Mouse (Mus musculus) left cerebral cortex, adult 2 months (tissue): ENCODE results near the gene Panx3. TPM values are rescaled to one million over a fixed set of nuclear protein-coding genes. Genes with fewer than 3 reads are reported as not detected.

Source experiments
- DNase-seq, 2 experiments: peaks; one replicate each; pipeline ENCODE4 v3.0.0; 2021 to 2022; ENCODE audit warnings: low spot score in 2 of 2, mixed read lengths in 1 of 2; ENCODE audit errors: extremely low spot score in 1 of 2
- H3K27ac ChIP-seq: fragments of 200-600 bp; 2 replicates; pipeline ENCODE4 v1.8.1; 2022
- H3K4me3 ChIP-seq: fragments of 200-600 bp; 2 replicates; pipeline ENCODE4 v1.8.1; 2022
- CTCF ChIP-seq: fragments of 200-600 bp; IDR thresholded peaks from 2 replicates; pipeline ENCODE4 v1.8.1; 2022; ENCODE audit warnings: antibody characterized with exemption, mild to moderate bottlenecking, moderate library complexity
- intact Hi-C: fragments of 180-260 bp; cut with DNase I; formaldehyde crosslinking; loops from one replicate; pipeline ENCODE4 v1.15.1; 2025
- long read RNA-seq, 2 experiments: library from polyadenylated mRNA; stranded (forward); transcript quantifications; one replicate each; pipeline ENCODE4 v2.0.0; 2021; ENCODE audit warnings: borderline mapping rate in 2 of 2
- total RNA-seq, 2 experiments: library from RNA; stranded (reverse); gene quantifications; 2 replicates each; pipeline ENCODE4 v1.2.3; 2021

Gene Panx3
- total RNA-seq: not detected
- long read RNA-seq, experiment 1: 0 reads
- long read RNA-seq, experiment 2: 0 reads

- DNase-seq: no peak
- no peak within 1 kb of the TSS for H3K4me3 ChIP-seq
- intact Hi-C loops: no loop called here
- no peak within 1 kb of the TSS for H3K27ac ChIP-seq
- no peak for TF ChIP-seq CTCF
Observed at GRCm38 (mm10) chr9:37669115-37669514, at the start of gene Panx3. Panx3 (minus strand) TSS chr9:37669235.

- TF ChIP-seq CTCF: no peak
- Histone ChIP-seq H3K4me3 (no peak within 1 kb of the TSS), H3K27ac (no peak within 1 kb of the TSS)
- intact Hi-C loops: no loop called here
- DNase-seq: no peak
Observed at GRCm38 (mm10) chr9:37716150-37716549, 47.1 kb upstream of the Panx3 start, which contains the start of gene Olfr160. Olfr160 (minus strand) TSS chr9:37716250.

GRCm38 (mm10) chr9:37689970-37690686 lies 21.1 kb upstream of the Panx3 start:
- no peak for DNase-seq

GRCm38 (mm10) chr9:37687941-37688303 lies 18.9 kb upstream of the Panx3 start:
- TF ChIP-seq CTCF: no peak; the same call in none of the 2 replicates
- Histone ChIP-seq H3K4me3 (no peak overlapping the region), H3K27ac (0 out of 2 replicates have a peak overlapping the region, but pooled peaks have one; percentile 24)
- intact Hi-C loops: no loop called here
- DNase-seq: no peak

More at GRCm38 (mm10) chr9:37689970-37690686, 21.1 kb upstream of the Panx3 start:
- no peak overlapping the region for H3K27ac ChIP-seq
- peak; percentile 67 for TF ChIP-seq CTCF
- intact Hi-C loops: loop anchor here (2.0 kb wide), 1 partner anchor 243 kb away; no protein-coding TSS in a partner anchor
- no peak overlapping the region for H3K4me3 ChIP-seq

GRCm38 (mm10) chr9:37687288-37687940 lies 18.4 kb upstream of the Panx3 start:
- TF ChIP-seq CTCF: no peak
- peak overlapping the region; percentile 24; the same call in 1 of the 2 replicates for H3K27ac ChIP-seq
- intact Hi-C loops: no loop called here
- DNase-seq: no peak
- no peak overlapping the region for H3K4me3 ChIP-seq

GRCm38 (mm10) chr9:37681123-37681522 lies 12.1 kb upstream of the Panx3 start:
- TF ChIP-seq CTCF: no peak
- DNase-seq: no peak
- Histone ChIP-seq H3K27ac (peak overlapping the region; percentile 72), H3K4me3 (no peak overlapping the region)
- intact Hi-C loops: no loop called here

- peak in 1 of 2 experiments; percentile 42 for DNase-seq
- H3K4me3 ChIP-seq: no peak overlapping the region
- intact Hi-C loops: loop anchor here (5.0 kb wide), 4 partner anchors 48 to 157 kb away; no protein-coding TSS in a partner anchor
- TF ChIP-seq CTCF: no peak
- peak overlapping the region; percentile 66 for H3K27ac ChIP-seq
Observed at GRCm38 (mm10) chr9:37675287-37675686, 6.3 kb upstream of the Panx3 start.

- DNase-seq: no peak
- TF ChIP-seq CTCF: no peak
- no peak overlapping the region for H3K27ac ChIP-seq
- intact Hi-C loops: no loop called here
- no peak overlapping the region for H3K4me3 ChIP-seq
Observed at GRCm38 (mm10) chr9:37670261-37670660, 1.2 kb upstream of the Panx3 start.

GRCm38 (mm10) chr9:37669678-37670077 lies 643 bp upstream of the Panx3 start:
- intact Hi-C loops: no loop called here
- DNase-seq: no peak
- Histone ChIP-seq H3K27ac (no peak overlapping the region), H3K4me3 (no peak overlapping the region)
- TF ChIP-seq CTCF: no peak

- intact Hi-C loops: no loop called here
- H3K4me3 ChIP-seq: no peak overlapping the region
- DNase-seq: no peak
- no peak for TF ChIP-seq CTCF
- no peak overlapping the region for H3K27ac ChIP-seq
Observed at GRCm38 (mm10) chr9:37666045-37666444, 3.0 kb downstream of the Panx3 start.

GRCm38 (mm10) chr9:37664604-37665003 lies 4.4 kb downstream of the Panx3 start:
- no peak for DNase-seq
- intact Hi-C loops: no loop called here
- TF ChIP-seq CTCF: no peak
- no peak overlapping the region for H3K27ac ChIP-seq
- no peak overlapping the region for H3K4me3 ChIP-seq

- TF ChIP-seq CTCF: no peak
- intact Hi-C loops: no loop called here
- no peak overlapping the region for H3K4me3 ChIP-seq
- no peak for DNase-seq
- no peak overlapping the region for H3K27ac ChIP-seq
Observed at GRCm38 (mm10) chr9:37663210-37663609, 5.8 kb downstream of the Panx3 start.
